Mouse (Mus musculus): ENCODE measurements around the gene Cep112.

Gene Cep112

DNA sequence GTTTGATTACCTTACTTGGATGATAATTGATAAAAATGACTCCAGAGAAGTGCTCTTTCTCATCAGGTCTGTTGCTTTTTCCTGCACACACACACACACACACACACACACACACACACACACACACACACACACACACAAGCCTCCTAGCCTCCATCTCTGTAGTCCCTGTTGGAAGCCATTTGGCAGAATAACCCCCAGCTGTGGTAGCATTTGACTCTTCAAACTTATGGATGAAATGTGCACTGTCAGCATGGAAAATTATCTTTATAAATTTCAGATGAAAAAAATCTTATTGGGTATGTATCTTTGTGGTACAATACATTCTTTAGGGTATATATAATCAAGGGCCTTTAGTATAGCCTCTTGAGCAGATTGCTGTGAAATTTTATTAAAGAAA, 181.8 kb downstream of the Cep112 start:
- DNase-seq, result no peak

GRCm38 (mm10) chr11:108620628-108621433, 195.8 kb downstream of the Cep112 start:
- DNase-seq, result no peak

GRCm38 (mm10) chr11:108621434-108621901, 196.5 kb downstream of the Cep112 start:
- DNase-seq, result no peak

DNA sequence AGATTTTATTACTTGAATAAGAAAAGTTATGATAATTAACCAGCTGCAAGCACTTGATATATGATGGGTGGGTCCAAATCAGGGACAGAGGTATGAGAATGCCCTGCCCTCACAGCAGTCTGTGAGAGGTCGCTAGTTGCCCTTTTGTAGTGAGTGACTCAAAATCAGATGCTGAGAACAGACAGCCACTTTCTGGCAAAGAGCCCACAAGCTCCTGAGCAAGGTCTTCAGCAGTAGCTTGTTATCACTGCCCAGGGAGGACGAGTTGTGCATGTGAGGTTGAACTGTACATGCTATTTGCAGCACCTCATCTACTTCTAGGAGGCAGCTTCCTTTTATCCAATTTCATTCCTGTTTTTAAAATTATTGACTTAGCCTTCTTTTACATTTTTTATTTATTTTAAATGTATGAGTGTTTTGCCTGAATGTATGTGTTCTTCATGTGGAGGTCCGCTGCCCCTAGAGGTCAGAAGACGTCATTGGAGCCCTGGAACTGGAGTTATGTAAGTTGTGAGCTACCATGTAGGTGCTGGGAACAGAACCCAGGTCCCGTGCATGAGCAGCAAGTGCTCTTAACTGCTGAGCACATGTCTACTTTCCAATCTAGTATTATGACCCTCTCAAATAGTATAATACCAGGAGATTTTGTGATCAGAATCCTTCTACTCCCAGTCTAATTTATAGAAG, 200.7 kb downstream of the Cep112 start:
- no peak for DNase-seq

DNA sequence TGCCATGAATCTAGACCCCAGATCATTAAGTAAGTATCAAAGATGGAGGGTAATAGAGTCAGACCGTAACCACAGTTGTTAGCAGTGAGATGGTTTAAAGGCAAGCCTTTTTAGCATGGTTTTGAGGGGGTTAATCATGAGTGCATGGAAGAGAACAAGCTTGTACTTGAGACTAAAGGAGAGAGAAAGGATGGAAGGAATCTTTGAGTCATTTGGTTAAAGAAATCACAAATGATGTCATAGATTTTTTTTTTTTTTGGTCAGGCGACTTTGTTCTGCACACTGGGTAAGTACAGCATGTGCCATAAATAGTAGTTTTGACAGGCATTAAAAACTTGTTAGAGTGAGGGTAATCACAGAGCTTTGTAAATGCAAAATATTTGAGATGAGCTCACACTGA, 212.8 kb downstream of the Cep112 start:
- no peak for DNase-seq

DNA sequence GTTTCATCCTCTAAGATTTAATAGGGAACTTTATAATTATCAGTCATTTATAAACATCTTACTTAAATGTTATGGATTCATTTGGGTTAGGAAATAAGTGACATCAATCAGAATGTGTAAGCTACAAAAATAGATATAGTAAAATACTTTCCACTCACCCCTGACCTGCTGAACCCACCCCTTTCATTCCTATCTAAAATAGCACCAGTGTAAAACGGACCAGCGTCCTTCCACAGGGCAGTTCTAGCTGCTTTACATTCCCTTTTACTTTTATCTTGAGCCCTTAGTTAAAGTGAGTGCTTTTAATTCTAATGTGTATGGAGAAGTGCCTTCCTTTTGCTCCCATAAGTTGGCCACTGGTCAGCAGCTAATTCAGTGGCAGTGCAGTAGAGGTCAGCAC, 230.6 kb downstream of the Cep112 start:
- DNase-seq, result no peak

- no peak for DNase-seq
Observed at GRCm38 (mm10) chr11:108682014-108682413, 257.0 kb downstream of the Cep112 start.

- no peak for DNase-seq
Observed at GRCm38 (mm10) chr11:108696563-108696962, 271.6 kb downstream of the Cep112 start.

DNA sequence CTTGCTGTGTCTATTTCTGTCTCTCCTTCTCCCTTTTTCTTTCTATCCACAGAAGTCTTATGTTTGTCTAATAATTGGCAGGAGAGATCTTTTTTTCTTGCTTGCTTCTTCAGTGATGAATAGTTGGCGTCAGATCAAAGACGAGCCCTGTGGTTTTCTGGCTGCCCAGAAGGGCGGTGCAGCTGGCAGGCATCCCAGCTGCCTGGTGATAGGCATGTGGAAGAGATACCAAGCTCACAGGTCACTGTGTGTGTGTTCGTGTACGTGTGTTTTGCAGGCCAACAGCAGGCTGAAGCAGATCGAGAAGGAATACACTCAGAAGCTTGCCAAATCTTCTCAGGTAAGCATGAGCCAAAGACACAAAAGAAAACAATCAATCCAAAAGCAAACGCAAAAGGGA, 327.3 kb downstream of the Cep112 start:
- no peak for DNase-seq

GRCm38 (mm10) chr11:108752765-108753164, 327.8 kb downstream of the Cep112 start:
- DNase-seq, result no peak

DNA sequence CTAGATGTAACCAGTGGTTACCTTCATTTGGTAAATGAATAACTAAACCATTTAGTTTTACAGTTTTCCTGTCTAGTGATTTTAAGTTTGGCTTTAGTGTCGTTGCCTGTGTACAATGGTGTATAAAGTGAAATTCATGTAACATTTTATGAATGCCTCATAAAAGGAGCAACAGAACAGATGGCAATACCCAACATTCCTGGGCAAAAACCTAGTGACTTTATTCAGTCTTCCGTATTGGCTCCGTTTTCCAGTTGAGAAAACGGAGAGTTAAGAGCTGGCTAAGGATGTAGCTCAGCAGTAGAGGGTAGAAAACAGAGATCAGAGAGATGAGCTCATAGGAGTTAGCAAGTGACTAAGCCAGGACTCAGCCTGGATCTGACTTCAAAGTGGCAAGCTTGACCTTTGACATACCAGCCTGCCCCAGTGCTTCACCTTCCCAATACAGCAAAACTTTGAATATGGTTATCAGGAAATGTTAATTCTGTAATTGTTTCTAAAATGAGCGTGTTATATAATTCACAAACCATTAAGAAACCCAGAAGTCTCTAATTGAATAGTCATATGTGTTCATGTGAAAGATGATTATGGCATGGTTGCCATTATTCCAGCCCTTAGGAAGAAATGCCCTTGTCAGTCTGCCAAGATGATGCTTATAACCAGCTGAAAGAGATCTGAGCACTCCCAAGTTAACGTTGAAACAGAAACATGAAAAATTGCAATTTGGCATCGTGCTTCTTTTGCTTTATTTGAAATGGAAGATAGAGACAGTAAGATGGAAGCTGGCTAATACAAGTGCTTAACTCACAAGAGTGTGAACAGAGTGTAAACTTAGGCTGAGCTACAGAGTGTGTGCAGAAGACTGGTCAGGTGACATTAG, 328.6 kb downstream of the Cep112 start:
- no peak for DNase-seq

GRCm38 (mm10) chr11:108757211-108757610, 332.2 kb downstream of the Cep112 start:
- no peak for DNase-seq

GRCm38 (mm10) chr11:108757626-108758430, 332.8 kb downstream of the Cep112 start:
- DNase-seq, result no peak

- DNase-seq, result no peak
Observed at GRCm38 (mm10) chr11:108770064-108770463, 345.1 kb downstream of the Cep112 start.

GRCm38 (mm10) chr11:108774019-108774670, 349.2 kb downstream of the Cep112 start:
- DNase-seq, result no peak

DNA sequence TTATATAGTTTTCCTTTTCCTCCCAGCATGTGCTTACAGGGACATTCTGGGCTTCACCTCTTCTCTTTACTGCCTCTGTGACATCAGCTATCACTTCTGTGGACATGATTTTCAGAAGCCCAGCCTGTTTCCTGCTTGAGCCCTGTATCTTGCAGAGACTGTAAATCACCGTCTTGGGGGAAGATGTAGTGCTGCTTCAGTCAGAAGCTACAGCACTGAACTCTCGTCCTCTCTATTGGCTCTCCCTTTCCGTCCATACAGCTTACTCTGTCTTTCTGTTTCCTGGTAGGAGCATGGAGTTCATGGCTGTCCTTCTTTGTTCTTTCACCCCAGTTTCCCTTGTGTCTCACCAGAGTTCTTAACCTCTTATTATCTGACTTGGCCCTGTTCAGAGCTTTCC, 352.2 kb downstream of the Cep112 start:
- DNase-seq, result no peak

- no peak for DNase-seq
Observed at GRCm38 (mm10) chr11:108780271-108781250, 355.6 kb downstream of the Cep112 start.

DNA sequence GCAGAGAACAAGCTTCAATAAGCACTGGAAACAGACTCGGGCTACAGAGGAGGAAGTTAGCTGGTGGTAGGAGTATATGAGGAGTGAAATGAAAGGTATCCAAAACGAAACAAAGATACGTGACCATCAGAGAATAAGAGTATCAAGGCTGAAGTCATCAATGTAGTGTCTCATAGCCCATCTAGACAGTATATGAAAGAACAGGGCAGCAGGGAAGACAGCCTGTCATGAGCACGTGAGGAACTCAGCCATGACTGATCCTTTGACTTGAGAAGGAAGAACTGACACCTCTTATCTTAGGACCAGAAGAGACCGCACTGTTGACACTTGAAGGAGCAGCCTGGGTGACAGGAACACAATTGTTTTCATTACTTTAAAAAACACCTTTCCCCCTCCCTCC, 373.4 kb downstream of the Cep112 start:
- DNase-seq, result no peak

DNA sequence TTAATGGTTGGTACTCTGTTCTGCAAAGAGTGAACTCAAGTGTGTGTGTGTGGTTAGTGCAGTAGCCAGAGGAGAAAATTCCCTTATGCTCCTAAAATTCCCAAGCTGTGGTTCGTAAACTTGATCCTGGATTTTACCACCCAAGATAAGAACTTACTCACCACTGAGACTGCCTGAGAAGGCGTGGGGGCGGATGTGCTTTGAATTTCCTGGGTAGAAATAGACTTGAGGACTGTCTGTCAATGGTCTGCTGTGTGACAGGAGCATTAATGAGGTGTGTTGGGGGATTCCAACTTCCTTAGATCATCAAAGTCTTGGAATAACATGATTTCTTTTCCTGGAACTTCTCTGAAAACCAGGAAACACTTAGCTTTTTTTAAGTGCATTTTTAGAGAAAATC, 374.7 kb downstream of the Cep112 start:
- no peak for DNase-seq

GRCm38 (mm10) chr11:108804030-108804429, 379.0 kb downstream of the Cep112 start:
- DNase-seq, result no peak

DNA sequence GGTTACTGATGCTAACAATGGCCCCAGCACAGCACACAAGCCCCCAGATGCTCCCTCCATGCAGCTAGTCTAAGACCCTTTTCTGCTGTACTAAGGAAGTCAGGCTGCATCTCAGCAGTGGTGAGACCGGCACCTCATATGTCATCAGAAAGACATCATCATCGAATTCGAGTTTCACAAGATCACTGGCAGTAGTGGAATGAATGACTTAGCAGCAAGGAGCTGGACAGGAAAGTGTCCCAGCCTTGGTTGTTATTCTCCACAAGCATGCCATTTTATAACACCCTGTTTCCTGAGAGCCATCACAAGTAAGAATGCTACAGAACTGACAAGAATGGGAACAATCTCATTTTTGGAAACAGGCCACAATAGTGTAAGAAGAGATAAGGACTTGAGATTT, 381.0 kb downstream of the Cep112 start:
- no peak for DNase-seq

Measured in B cell, adult 2 months (primary cell).